Mouse (Mus musculus) layer of hippocampus, adult 9-11 months (tissue): ENCODE measurements around the gene Coq5.

ENCODE experiments used
- DNase-seq: peaks from one replicate; pipeline ENCODE4 v3.0.0; 2022

The Coq5 gene

GRCm38 (mm10) chr5:115312816-115313667 lies 33.6 kb downstream of the Coq5 start:
- no peak for DNase-seq

GRCm38 (mm10) chr5:115313668-115313943 lies 34.1 kb downstream of the Coq5 start:
- no peak for DNase-seq

- DNase-seq = no peak
Measured at GRCm38 (mm10) chr5:115316968-115317644, 37.6 kb downstream of the Coq5 start.

GRCm38 (mm10) chr5:115317645-115318328 lies 38.3 kb downstream of the Coq5 start:
- no peak for DNase-seq

- peak; percentile 83 for DNase-seq
Measured at GRCm38 (mm10) chr5:115319004-115319940, 39.8 kb downstream of the Coq5 start.

GRCm38 (mm10) chr5:115326256-115326831 lies 46.9 kb downstream of the Coq5 start:
- DNase-seq = no peak

- peak; percentile 96 for DNase-seq
Measured at GRCm38 (mm10) chr5:115326875-115327609, 47.6 kb downstream of the Coq5 start, which contains the start of gene Srsf9. TSS of gene Srsf9 (plus strand) at chr5:115327177.

- DNase-seq = no peak
Measured at GRCm38 (mm10) chr5:115327610-115328548, 48.4 kb downstream of the Coq5 start.

GRCm38 (mm10) chr5:115330955-115331354 lies 51.5 kb downstream of the Coq5 start:
- peak; percentile 60 for DNase-seq

GRCm38 (mm10) chr5:115333626-115334025 lies 54.2 kb downstream of the Coq5 start:
- DNase-seq = peak; percentile 40

- DNase-seq = no peak
Measured at GRCm38 (mm10) chr5:115340007-115340406, 60.5 kb downstream of the Coq5 start.

- peak; percentile 82 for DNase-seq
Measured at GRCm38 (mm10) chr5:115340577-115341313, 61.3 kb downstream of the Coq5 start, which contains the start of the genes Gatc and Triap1. TSS of gene Gatc (minus strand) at chr5:115341178. TSS of gene Triap1 (plus strand) at chr5:115341225.

GRCm38 (mm10) chr5:115341314-115342165 lies 62.1 kb downstream of the Coq5 start:
- no peak for DNase-seq
